Mouse (Mus musculus) mature B cell (primary cell): ENCODE measurements around the gene Olig3.

Experiments
- in situ Hi-C: fragments of 300-500 bp; cut with MboI; formaldehyde crosslinking; loops from 2 replicates; pipeline ENCODE4 v1.14.3; 2019

Gene Olig3

GRCm38 (mm10) chr10:19356071-19356583, at the start of gene Olig3:
Gene Olig3, plus strand, starts transcription at chr10:19356533.
- in situ Hi-C loops = no loop called here

GRCm38 (mm10) chr10:19309681-19310395, 46.5 kb upstream of the Olig3 start:
- in situ Hi-C loops = no loop called here

- in situ Hi-C loops = no loop called here
Measured at GRCm38 (mm10) chr10:19310471-19310870, 45.9 kb upstream of the Olig3 start.

- in situ Hi-C loops = no loop called here
Measured at GRCm38 (mm10) chr10:19317962-19318812, 38.1 kb upstream of the Olig3 start.

GRCm38 (mm10) chr10:19321781-19322180, 34.6 kb upstream of the Olig3 start:
- in situ Hi-C loops = no loop called here

- in situ Hi-C loops = no loop called here
Measured at GRCm38 (mm10) chr10:19329191-19329777, 27.0 kb upstream of the Olig3 start.

GRCm38 (mm10) chr10:19333425-19333824, 22.9 kb upstream of the Olig3 start:
- in situ Hi-C loops = no loop called here

- in situ Hi-C loops = no loop called here
Measured at GRCm38 (mm10) chr10:19338695-19339630, 17.4 kb upstream of the Olig3 start.

GRCm38 (mm10) chr10:19344039-19344438, 12.3 kb upstream of the Olig3 start:
- in situ Hi-C loops = no loop called here

GRCm38 (mm10) chr10:19349326-19349725, 7.0 kb upstream of the Olig3 start:
- in situ Hi-C loops = no loop called here

- in situ Hi-C loops = no loop called here
Measured at GRCm38 (mm10) chr10:19352006-19352877, 4.1 kb upstream of the Olig3 start.

- in situ Hi-C loops = no loop called here
Measured at GRCm38 (mm10) chr10:19352878-19353301, 3.4 kb upstream of the Olig3 start.

- in situ Hi-C loops = no loop called here
Measured at GRCm38 (mm10) chr10:19353631-19354030, 2.7 kb upstream of the Olig3 start.

- in situ Hi-C loops = no loop called here
Measured at GRCm38 (mm10) chr10:19354146-19354545, 2.2 kb upstream of the Olig3 start.

- in situ Hi-C loops = no loop called here
Measured at GRCm38 (mm10) chr10:19355076-19355475, 1.3 kb upstream of the Olig3 start.

- in situ Hi-C loops = no loop called here
Measured at GRCm38 (mm10) chr10:19356720-19357641, 648 bp downstream of the Olig3 start.

GRCm38 (mm10) chr10:19357848-19358247, 1.5 kb downstream of the Olig3 start:
- in situ Hi-C loops = no loop called here

- in situ Hi-C loops = no loop called here
Measured at GRCm38 (mm10) chr10:19360446-19361300, 4.3 kb downstream of the Olig3 start.
